Mouse (Mus musculus) neural tube, embryonic 10.5 days (tissue): Measurements from ENCODE around the gene 1700088E04Rik.

ENCODE experiments used
- DNase-seq: peaks from one replicate; pipeline ENCODE4 v3.0.0-alpha.2; 2017; ENCODE audit warnings: low spot score; ENCODE audit errors: extremely low spot score

Gene 1700088E04Rik

DNA sequence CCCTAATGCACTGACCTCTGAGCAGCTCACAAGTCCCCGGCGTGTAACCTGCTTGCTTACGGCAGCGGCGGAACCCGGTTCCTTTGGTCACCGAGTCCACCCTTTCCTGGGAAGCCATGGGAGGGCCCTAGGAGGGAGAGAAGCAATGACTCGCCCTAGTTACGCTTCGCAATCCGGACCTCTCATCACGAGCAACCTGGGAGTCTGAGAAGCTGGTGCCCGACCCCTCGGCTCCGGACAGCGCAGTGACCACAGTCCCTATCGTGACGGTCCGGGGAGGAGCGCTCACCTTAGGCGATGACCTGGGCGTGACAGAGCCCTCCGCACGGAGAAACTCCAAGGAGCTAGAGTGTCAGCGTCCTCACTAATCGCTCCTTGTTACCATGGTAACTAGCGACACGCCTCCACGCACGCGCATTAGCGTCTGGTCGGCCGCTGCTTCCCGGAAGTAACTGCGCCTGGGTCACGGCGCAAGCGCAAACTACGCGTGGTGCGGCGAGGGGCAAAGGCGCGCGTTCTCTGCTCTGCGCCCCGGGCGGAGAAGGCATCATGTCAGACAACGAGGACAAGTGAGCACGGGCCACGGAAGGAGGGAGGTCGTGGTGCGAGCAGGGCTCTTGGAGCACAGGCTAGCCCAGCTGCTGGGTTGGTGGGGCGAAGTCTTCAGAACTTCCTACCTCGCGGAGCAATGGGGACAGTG, at the start of gene 1700088E04Rik, which contains the start of gene Polr2f:
Gene 1700088E04Rik (minus strand): TSS at position 388 of the 700 bp plus-strand sequence.
Gene Polr2f (plus strand): TSS at position 144 of the 700 bp plus-strand sequence.
- DNase-seq, result peak; percentile 98

DNA sequence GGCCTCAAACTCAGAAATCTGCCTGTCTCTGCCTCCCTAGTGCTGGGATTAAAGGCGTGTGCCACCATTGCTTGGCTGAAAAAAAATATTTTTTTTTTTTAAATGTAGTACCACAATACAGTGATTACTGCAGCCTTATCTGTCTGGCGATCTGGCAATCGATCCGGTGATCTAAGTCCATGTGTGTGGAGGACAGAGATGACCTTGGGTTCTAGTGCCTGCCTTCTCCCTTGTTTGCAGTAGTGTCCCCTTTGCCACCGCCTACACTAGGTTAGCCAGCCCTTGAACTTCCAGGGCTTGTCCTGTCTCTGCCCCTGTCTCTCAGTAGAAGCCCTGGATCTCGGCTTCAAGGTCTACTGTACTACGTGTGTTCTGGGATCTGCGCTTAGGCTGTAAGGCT, 46.8 kb upstream of the 1700088E04Rik start:
- DNase-seq, result no peak

DNA sequence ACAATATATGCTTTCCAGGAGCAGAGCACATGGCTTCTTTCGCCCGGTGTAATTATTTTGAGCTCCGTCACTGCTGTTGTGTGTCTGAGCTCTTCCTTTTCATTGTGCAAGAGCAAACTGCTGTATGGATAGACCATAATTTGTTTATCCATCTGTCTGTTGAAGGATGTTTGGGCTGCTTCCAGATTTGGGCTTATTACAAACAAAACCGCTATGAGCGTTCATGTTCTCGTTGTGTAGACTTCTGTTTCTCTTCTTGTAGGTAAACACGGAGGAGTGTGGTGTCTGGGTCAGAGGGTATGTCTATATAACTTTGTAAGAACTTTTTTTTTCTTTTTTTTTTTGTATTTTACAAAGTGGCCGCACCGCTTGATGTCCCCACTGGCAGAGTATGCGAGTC, 44.2 kb upstream of the 1700088E04Rik start:
- DNase-seq, result no peak

DNA sequence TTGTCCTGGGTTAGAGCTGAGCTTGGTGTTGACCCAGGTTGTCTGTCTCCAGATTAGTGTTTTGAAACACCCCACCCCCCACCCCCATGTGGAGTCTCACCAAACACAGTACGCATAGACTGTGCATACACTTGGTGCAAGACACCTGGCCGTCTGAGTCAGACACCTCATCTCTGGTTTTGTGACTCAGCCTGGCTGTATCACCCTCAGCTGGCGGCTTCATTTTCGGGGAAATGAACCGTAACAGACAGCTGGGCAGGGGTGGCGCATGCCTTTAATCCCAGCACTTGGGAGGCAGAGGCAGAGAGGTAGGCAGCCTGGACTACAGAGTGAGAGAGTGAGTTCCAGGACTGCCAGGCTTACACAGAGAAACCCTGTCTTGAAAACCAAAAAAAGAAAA, 35.9 kb upstream of the 1700088E04Rik start:
- DNase-seq, result no peak

DNA sequence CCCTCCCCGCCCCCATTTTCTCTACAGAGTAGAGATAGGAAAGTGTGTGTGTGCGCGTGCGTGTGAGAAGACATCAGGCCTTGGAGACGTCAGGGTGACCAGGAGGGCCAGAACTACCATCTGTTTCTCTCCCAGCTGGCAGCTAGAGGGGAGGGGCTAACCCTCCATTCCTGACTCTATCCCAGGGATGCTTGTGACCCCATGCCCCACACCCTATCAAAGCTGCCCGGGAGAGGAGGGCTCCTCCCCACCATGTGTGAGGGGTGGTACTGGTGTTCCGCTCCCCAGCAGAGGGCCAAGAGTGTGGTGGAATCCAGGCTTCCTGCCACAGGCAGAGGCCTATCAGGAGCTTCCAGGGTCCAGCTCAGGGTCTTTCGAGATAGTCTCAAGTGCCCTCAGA, 25.7 kb upstream of the 1700088E04Rik start:
- DNase-seq, result no peak

DNA sequence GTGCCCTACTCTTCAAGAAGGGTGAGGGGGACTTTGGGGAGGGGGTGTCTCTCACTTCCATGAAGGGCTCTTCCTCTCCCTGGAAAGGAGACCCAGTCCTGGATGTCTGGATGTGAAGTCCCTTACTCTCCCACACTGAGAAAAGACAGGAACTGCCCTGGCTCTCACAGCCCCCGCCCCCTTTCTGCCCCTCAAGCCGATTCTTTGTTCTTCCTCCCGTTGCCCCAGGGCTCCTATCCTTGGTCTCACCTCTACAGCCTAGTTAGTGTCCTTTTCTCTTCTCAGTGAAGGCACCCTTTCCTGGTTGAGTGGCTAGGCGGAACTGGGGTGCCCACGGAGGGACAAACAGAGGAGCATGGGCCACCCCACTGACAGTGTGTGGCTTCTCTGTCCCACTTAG, 24.1 kb upstream of the 1700088E04Rik start, which contains the start of gene Sox10:
Gene Sox10 (minus strand): TSS at position 101 of the 400 bp plus-strand sequence.
- no peak for DNase-seq

DNA sequence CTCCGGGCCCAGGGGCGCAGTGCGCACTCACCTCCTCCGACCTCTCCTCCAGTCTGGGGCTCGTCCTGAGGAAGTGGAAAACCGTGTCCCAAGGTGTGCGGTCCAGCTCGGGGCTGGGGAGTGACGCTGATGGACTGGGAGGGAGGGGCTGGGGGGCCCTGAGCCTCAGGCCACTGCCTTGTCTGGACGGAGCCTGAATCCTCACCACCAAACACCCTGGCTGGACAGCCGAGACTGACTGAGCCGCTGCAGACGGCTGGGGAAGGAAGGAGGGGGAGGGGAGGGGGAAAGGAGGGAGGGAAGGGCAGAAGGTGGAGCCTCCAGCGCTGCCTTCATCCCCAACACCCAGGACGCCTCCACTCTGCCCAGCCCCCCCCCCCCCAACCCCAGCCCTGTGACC, 23.2 kb upstream of the 1700088E04Rik start:
- DNase-seq, result no peak

DNA sequence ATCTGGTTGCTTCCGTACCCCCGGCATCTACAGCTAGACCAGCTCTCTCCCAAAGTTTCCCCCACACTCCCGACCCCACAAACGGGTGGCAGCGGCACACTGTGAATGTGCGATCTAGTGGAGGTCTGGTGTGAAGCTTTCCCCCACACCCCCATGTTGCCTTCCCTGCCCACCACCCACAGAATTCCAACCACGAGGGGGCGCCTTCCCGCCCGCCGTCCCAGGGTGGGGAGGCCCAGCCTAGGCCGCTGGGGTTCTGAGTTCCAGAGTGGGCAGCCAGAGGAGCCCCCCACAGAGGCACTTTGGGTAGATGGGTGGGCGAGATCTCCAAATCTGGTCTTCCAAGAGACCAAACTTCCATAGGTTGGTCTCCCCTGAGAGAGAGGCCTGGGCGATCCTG, 21.8 kb upstream of the 1700088E04Rik start:
- DNase-seq, result peak; percentile 42

DNA sequence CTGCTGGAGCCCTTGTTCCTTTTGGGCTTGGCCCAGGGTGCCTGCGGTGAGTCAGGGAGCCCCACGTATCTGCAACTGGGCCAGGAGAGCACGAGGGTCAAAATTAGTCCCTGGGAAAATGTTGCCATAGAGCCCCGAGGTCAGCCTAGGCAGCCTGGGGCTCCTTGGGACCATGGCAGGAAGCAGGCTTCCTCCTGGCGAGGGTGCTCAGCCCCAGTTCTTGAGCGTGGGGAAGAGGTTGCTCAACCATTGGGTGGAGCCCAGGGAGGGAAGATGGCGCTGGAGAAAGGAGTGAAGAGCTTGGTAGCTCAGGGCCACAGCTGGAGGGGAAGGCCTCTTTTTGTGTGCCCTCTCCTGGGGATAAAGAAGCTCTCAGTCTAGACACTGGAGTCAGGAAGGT, 21.2 kb upstream of the 1700088E04Rik start:
- no peak for DNase-seq

DNA sequence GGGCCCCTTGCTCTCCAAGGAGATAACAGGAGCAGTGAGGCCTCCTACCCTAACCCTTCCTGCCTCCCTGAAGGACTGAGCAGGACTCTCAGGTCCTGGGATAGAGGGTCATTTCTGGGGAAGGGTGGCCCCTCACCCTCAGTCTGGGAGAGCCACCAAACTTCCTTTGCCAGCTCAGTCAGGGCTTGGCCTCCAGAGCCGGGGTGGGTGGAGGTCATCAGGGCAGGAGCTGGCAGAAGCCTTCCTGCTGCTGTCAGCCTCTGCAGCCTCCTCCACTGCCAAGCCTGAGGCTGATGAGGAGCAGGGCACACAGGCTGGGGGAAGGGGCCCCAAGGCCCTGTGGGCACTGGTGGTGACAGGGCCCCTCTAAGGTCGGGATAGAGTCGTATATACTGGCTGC, 14.5 kb upstream of the 1700088E04Rik start:
- no peak for DNase-seq

DNA sequence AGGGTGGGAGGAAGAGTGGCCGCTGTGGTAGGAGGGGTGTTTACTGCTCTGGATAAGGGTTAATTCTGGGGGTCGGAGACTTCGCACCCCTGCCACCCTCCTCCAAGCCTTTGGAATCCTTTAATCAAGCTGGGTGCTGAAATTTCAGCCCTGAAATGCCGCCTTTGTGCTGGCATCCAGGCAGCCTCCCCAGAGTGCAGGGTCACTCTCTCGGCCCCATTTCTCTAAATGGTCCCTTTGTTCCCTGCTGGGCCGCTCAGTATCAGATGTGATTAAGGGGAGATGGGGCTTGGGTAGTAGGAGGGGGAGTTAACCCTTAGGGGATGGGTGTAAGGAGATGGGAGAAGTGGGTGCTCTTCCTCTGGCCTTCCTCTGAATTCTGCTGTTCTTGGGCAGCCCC, 11.7 kb upstream of the 1700088E04Rik start:
- DNase-seq, result no peak

DNA sequence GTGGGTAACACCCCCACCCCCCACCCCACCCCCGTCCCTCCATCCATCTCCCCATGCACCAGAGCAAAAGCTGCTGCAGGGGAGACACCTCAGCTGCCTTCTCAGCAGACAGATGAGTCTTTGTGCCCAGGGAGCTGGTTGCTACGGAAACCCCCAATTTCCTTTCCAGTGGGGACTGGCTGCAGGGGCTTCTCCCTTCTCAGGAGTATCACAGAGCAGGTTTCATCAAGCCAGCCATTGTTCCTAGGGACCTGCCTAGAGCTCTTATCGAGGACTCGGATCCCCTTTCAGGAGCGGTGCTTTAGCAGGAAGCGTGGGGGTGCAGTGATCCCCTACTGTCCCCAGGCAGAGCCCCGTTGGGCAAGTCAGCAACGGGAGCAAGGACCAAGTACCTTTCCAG, 10.8 kb upstream of the 1700088E04Rik start:
- DNase-seq, result no peak

DNA sequence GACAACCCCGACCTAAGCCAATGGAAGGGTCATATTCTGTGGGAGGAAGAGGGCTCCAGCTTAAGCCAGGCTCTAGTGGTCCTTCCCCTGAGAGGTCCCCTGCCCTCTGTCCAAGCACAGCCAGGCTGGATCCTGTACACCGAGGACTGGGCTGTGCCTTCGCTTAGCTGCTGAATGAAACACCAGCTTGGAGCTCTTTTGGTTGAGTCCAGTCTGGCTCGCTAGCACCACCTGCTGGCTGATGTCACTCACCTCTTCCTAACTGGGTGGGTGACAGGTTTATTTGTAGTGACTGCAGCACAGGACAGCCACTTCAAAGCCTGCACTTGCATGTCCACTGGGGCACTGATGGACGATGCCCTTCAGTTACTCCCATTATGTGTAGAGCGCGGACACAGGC, 7.5 kb upstream of the 1700088E04Rik start:
- DNase-seq, result peak; percentile 91

DNA sequence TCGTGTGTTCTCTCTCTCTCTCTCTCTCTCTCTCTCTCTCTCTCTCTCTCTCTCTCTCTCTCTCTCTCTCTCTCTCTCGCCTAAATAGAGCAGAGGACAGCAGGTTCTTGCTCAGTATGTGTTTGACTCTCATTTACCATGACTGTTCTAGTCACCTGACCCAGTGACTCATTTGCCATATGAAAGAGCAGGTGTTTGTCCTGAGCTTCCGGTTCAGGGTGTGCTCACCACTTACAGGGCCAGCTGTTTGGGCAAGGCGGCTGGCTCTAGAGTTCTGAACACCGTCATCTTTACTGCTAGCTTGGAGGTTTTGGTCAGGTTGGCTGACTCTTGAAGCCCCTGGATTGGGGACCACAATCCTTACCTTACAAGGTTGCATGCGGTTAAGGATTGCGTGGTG, 4.5 kb upstream of the 1700088E04Rik start:
- no peak for DNase-seq

DNA sequence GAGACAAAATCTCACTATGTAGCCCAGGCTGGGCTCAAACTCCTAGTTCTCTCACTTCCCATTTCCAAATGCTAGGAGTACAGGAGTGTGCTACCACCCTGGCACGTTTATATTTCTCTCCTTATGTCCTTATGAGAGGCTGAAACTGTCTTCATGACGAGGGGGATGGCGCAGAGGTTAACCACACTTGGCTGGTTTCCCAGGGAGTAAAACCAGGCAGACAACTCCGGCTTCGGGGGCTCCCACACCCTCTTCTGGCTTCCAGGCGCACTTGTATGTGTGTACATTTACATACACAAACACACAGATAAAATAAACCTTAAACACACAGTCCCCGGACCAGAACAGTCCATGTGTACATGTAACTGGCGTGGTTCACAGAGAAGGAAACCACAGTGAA, 3.0 kb upstream of the 1700088E04Rik start:
- DNase-seq, result no peak

DNA sequence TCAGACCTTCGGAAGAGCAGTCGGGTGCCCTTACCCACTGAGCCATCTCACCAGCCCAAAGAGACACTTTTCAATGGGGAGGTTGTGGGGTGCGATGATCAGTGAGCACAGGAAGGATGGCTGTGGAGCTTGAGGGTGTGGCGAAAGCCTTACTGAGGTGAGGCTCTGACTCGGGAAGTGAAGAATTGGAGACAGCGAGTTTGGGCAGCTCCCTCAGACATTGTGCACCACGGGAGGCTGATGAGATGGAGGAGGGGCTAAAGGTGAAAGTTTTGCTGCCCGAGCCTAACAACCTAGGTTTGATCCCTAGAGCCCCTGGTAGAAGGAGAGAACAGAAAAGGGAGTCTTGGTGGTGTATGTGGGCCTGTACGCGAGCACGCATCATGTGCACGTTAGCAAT, 2.3 kb upstream of the 1700088E04Rik start:
- DNase-seq, result no peak

DNA sequence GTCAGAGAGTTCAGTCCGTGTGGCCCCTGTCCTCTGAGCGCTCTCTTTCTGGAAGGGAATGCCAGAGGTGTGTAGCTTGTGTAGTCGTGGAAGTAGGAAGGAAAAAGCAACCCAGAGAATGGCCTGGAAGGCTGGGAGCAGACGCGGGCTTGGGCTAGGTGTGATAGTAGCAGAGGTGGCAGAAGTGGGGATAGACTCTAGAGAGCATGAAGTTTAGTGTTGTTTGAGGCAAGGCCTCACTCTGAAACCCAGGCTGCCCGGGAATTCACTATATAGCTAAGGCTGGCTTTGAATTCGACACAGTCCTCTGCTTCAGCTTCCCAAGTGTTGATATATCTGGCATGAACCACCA, 489 bp upstream of the 1700088E04Rik start:
- DNase-seq, result peak; percentile 42

DNA sequence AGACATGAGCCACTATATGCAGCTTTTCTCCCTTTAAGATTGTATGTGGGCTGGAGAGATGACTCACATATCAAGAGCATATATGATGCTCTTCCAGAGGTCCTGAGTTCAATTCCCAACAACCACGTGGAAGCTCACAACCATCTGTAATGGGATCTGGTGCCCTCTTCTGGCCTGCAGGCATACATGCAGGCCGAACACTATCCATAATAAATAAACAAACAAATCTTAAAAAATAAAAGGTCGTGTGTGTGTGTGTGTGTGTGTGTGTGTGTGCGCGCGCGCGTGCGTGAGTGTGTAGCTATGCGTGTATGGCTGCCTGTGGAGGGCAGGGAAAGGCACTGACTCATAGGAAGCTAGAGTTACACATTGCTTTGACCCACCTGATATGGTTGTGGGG, 1.4 kb downstream of the 1700088E04Rik start:
- DNase-seq, result no peak

DNA sequence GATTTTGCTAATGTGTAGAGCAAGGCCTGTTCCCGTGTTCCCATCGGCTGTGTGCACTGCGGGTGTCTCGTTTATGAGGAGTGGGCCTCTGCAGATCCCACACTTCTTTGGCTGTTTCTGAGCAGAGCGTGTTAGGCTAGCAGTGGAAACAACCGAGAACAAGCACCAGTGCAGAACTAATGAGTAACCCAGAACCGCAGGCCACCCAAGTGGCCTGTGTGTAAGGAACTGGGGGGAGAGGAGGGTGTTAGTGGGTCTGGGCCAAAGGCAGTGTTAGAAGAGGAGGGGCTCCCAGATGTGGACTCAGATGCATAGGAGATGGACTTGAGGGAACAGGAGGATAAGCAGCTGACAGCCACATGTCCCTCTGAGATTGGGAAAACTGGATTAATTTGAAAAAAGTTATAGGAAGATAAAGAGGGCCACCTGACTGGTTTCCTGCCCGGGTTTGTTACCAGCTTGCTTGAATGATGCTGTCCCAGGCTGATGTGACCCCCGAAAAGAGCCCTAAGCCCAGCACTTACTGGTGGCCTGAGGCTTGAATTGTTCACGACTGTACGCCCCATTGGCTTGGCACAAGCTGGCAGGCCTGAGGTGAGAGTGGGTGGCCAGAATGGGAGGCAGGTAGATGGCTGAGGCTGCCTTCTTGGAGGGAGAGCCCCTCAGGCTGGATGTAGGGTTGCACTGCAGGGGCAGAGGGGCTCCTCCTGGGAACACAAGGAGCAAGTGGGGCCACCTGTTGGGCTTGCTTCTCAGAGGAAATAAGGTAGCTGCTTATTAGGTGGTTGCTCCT, 5.1 kb downstream of the 1700088E04Rik start:
- DNase-seq, result no peak

DNA sequence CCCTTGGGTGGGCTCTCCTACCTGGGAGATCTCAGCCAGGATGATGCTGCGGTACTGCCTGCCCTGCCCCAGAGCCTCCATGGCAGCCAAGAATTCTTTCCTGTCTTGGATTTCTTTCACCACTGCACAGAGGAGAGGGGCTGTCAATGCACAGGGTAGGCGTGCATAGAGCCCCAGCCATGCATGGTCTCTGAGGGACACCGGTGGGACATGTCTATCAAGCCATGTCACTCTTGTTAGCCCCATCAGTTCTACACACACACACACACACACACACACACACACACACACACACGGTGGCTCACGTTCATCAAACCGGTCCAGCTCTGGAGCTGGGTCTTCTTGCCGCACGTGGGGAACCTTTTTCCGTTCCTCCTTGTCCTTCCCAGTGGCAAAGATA, 5.7 kb downstream of the 1700088E04Rik start:
- DNase-seq, result no peak

DNA sequence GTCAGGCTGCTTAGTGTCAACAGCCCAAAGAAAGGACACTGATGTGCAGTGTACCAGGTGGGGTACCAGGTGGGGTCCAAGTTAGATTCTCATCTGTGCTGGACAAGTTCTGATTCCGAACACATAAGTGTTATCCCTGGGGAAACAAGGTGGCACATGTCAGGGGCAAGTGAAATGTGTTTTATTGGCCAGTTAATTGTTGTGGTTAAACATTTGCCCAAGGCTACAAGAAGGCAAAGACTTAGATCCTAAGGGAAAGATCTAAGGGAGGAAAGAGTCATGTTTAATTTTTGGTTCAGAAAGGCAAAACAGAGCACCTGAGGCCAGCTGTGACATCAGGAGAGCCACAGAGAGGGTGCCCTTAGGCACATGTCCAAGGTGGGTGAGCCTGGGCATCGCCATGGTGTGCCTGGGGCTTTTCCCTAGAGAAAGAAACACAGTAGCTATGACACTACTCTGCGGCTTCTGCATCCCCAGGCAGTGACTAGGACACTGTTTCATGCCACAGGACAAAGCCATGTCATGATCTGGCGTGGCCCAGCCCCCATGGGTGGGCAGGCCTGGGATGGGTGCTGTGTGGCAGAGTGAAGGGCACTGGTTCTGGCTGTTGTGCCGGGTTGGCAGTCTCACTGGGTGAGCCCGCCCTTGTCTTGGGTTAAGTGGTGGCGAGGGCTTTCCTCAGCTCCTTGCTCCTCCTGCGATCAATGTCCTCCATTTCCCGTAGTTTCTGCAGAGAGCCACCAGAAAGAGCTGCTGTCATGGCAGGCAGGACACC, 6.4 kb downstream of the 1700088E04Rik start:
- no peak for DNase-seq

DNA sequence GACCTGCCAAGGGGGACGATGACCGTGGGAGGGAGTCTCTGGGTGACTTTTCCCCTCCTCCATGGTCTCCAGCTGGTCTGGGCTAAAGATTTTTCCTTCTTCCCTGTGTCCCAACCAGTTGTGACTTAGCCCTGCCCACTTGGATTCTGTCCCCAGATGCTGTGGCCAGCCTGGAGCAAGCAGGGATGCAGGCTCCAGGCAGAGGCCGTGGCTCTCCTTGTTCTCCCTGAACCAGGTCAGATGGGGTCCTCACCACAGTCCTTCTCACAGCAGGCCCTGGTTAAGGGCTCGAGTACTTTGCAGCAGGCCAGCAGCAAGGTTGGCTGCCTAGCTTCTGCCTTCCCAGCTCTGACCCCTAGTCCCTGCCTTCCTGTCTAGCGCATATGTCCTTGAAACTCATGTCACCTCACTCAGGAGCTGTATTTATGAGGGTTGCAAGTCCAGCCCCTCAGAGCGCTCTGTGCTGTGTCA, 7.8 kb downstream of the 1700088E04Rik start:
- DNase-seq, result no peak
